Mouse (Mus musculus): ENCODE results near the gene Tex30. TPM values are rescaled to one million over a fixed set of nuclear protein-coding genes. Genes with fewer than 3 reads are reported as not detected.
"Not testable (repeated sequence)": the region's sequence is repeated elsewhere in the genome, so short reads cannot be mapped to it uniquely, and the experiment has no call there.

Gene Tex30
- polyA plus RNA-seq, 1 experiment from 2014 or later: 37.3 TPM

DNA sequence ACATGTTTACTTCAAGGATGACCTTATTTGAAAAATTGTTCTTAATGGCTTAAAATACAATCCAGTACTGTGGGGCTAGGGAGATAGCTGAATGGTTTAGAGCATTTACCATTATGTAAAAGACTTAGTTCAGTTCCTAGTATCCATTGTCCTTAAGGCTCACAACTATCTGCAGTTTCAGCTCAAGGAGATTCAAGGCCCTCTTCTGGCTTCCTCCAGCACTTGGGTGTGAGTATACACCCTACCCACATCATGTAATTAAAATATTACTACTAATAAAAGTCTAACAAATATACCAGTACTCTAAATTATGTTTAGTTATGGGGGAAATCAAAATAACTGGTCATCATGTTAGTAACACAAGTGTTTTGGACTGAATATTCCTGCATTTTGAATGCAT is 15.3 kb upstream of the Tex30 start:
- no peak for ATAC-seq (replicated peaks)
- Histone ChIP-seq H3K27me3 (replicated peaks) (no peaks in the 10 kb centered on the region), H3K4me2 (peak overlapping the region; percentile 73; the same call in 1 of the 2 replicates), H3K4me1 (peaks cover 24% of the 10 kb centered on the region), H3K27ac (no peak overlapping the region), H3K4me3 (peak overlapping the region; percentile 59), H3K36me3 (replicated peaks) (peaks cover 9% of the 10 kb centered on the region; the same call in 1 of the 2 replicates), H3K9me3 (no peaks in the 10 kb centered on the region), H3K9ac (no peak overlapping the region)

DNA sequence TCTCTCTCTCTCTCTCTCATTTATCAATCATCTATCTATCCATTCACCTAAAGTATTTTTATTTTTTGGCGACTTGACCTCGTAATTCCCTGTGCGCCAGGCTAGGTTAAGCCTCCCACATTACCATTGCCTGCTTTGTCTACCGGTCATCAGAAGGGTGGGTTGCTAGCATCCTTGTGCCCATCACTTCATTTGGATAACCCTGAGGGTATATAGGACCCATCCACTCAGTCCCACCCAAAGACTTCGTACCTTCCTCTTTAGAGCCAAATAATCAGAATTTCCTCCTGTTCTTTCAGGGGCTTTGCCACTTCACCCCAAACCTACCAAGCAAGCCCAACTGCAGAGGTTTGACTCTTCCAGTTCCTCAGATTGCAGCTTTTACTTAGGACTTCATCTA is 698 bp upstream of the Tex30 start:
- H3K9ac ChIP-seq: no peak overlapping the region; the same call in 1 of the 2 replicates
- ATAC-seq (replicated peaks): no peak
- no peaks in the 10 kb centered on the region for H3K9me3 ChIP-seq
- H3K27ac ChIP-seq: no peak overlapping the region
- H3K36me3 ChIP-seq (replicated peaks): peaks cover 5% of the 10 kb centered on the region
- peak overlapping the region; percentile 81 for H3K4me3 ChIP-seq
- H3K27me3 ChIP-seq (replicated peaks): no peaks in the 10 kb centered on the region
- 11% methylated on average over 5 of the region's 5 CpGs for WGBS
- H3K4me1 ChIP-seq: peaks cover 14% of the 10 kb centered on the region
- H3K4me2 ChIP-seq: peak overlapping the region; percentile 78

DNA sequence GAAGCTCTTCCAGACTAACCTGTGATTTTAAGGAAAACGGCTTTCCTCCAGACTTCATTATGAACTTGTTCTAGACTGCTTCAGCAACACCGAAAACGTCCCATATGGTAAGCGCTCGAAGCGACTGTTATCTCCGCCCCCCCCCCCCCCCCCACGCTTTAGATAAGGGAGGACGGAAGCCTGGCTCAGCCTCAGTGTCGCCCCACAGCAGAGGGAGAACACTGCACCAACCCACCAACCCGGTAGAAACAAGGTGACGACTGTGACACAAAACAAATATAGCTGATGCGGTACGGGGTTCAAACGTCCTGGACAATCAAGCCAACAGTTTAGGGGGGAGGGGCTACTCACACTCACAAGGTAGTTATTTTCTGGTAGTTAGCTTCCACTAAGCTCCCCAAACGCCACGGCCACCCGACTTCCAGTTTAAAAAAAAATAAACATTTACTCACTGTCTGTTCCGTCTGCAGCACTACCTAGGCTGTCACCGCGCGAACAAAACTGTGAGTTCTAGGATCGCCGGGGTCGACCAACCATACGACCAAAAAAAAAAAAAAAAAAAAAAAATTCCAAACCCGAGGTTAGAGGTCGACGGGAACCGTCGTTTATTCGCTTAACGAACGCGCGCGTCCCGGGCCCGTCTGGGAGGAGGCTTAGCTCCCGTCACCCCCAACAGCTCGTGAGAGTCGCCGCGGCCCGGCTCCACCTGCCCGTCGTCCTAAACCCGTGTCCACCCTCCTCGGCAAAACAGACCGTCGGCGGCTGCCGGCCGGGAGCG is 604 bp downstream of the Tex30 start:
- H3K36me3 ChIP-seq (replicated peaks): no peaks in the 10 kb centered on the region
- H3K4me1 ChIP-seq: peaks cover 14% of the 10 kb centered on the region
- H3K9ac ChIP-seq: peak overlapping the region; percentile 55
- peak overlapping the region; percentile 75 for H3K27ac ChIP-seq
- peak overlapping the region; percentile 78 for H3K4me2 ChIP-seq
- peak overlapping the region; percentile 81 for H3K4me3 ChIP-seq
- ATAC-seq (replicated peaks): peak; percentile 87
- no peaks in the 10 kb centered on the region for H3K27me3 ChIP-seq (replicated peaks)
- no peaks in the 10 kb centered on the region for H3K9me3 ChIP-seq
- whole genome bisulfite sequencing: 1% methylated on average over 55 of the region's 55 CpGs

DNA sequence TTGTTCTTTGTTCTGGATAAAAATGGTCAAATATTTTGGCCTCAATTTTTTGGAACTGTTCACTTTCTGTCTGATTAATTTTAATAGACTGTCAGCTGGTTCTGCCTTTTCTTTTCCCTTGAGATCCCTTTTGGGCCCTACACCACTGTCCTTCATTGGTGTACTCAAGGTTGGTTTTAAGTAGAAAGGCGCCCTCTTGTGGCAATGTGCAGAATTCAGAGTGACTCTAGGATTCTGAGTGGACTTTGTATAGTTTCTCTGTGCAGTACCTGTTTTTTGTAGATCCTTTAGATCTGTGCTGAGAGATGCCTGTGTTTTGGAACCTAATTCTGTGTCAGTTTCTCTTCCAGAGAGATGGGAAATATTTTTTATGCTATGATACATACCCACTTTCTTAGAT is 37.6 kb downstream of the Tex30 start:
- WGBS: 3% methylated on average over 1 of the region's 1 CpGs
- H3K4me2 ChIP-seq: no peak overlapping the region
- no peaks in the 10 kb centered on the region for H3K36me3 ChIP-seq (replicated peaks)
- no peak overlapping the region for H3K9ac ChIP-seq
- no peaks in the 10 kb centered on the region for H3K27me3 ChIP-seq (replicated peaks)
- ATAC-seq (replicated peaks): no peak
- H3K4me1 ChIP-seq: no peaks in the 10 kb centered on the region
- H3K4me3 ChIP-seq: no peak overlapping the region
- no peaks in the 10 kb centered on the region for H3K9me3 ChIP-seq
- H3K27ac ChIP-seq: no peak overlapping the region

DNA sequence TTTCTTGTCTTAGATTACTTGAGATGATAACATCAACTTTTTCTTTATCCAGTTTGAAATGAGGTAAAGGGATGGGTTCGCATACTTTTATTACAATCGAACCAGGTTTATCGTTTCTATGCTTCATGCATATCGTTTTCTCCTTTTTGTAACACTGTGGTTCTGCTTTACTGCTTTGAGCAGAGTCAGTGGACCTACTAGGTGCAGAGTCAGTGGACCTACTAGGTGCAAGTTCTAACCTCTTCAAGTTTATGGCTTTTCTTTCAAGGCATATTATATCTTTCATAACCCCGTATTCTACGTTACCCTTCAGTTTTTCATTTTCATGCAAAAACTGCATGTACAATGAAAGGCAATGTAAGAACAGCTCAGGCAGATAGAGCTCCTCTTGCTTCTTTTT is 38.8 kb downstream of the Tex30 start:
- Histone ChIP-seq H3K4me3 (no peak overlapping the region), H3K27me3 (replicated peaks) (no peaks in the 10 kb centered on the region), H3K9me3 (no peaks in the 10 kb centered on the region), H3K9ac (no peak overlapping the region), H3K36me3 (replicated peaks) (no peaks in the 10 kb centered on the region), H3K4me2 (no peak overlapping the region), H3K4me1 (no peaks in the 10 kb centered on the region), H3K27ac (no peak overlapping the region)
- no peak for ATAC-seq (replicated peaks)
- 96% methylated on average over 6 of the region's 6 CpGs for WGBS

GRCm38 (mm10) chr1:44061836-44062235 is 40.4 kb downstream of the Tex30 start, which contains the start of gene Gm8251:
Gm8251 (minus strand) TSS chr1:44061936.
- ATAC-seq (replicated peaks): no peak
- H3K36me3 ChIP-seq (replicated peaks): no peaks in the 10 kb centered on the region

DNA sequence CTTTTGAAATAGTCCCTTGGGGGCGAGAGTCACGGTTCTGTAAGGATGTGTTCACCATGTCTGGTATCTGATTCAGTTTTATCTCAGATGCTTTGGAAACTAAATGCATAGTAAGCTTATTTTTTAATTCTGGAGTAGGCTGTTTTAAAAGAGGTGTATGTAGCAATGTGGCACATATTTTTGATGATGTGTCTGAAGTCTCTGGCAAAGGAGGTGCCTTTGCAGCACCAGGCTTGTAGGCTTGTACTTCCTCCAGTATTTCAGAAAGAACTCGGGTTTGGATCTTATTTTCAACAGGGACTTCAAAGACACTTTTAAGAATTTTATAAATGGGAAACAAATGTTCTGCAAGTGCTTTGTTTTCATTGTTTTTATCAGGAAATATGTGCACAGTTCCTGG is 44.4 kb downstream of the Tex30 start:
- no peak for ATAC-seq (replicated peaks)
- Histone ChIP-seq H3K9me3 (no peaks in the 10 kb centered on the region), H3K27me3 (replicated peaks) (no peaks in the 10 kb centered on the region), H3K4me3 (no peak overlapping the region), H3K36me3 (replicated peaks) (no peaks in the 10 kb centered on the region), H3K4me2 (no peak overlapping the region), H3K4me1 (no peaks in the 10 kb centered on the region), H3K9ac (no peak overlapping the region), H3K27ac (no peak overlapping the region)
- 89% methylated on average over 3 of the region's 3 CpGs for WGBS

More at GRCm38 (mm10) chr1:44061836-44062235, 40.4 kb downstream of the Tex30 start, which contains the start of gene Gm8251:
- Histone ChIP-seq H3K27me3 (replicated peaks) (no peaks in the 10 kb centered on the region), H3K4me1 (no peaks in the 10 kb centered on the region), H3K9me3 (no peaks in the 10 kb centered on the region), H3K9ac (no peak within 1 kb of the TSS), H3K4me2 (no peak within 1 kb of the TSS), H3K4me3 (no peak within 1 kb of the TSS), H3K27ac (no peak within 1 kb of the TSS)
- 97% methylated on average over 2 of the region's 2 CpGs for WGBS

- Histone ChIP-seq H3K4me1 (peaks cover 4% of the 10 kb centered on the region; the same call in 1 of the 2 replicates), H3K36me3 (replicated peaks) (no peaks in the 10 kb centered on the region), H3K9me3 (no peaks in the 10 kb centered on the region), H3K4me3 (no peak overlapping the region), H3K27me3 (replicated peaks) (no peaks in the 10 kb centered on the region), H3K27ac (no peak overlapping the region), H3K9ac (no peak overlapping the region), H3K4me2 (no peak overlapping the region)
- WGBS: 84% methylated on average over 2 of the region's 2 CpGs
- no peak for ATAC-seq (replicated peaks)
Observed at GRCm38 (mm10) chr1:44046556-44046955, 55.7 kb downstream of the Tex30 start.

- not testable (repeated sequence) for H3K9me3 ChIP-seq; H3K36me3 ChIP-seq (replicated peaks); ATAC-seq (replicated peaks); H3K27me3 ChIP-seq (replicated peaks); H3K9ac ChIP-seq; H3K4me3 ChIP-seq; H3K4me1 ChIP-seq; H3K4me2 ChIP-seq; H3K27ac ChIP-seq
- 87% methylated on average over 5 of the region's 5 CpGs for WGBS
Observed at GRCm38 (mm10) chr1:44045689-44046088, 56.6 kb downstream of the Tex30 start.

- peak overlapping the region; percentile 54 for H3K9ac ChIP-seq
- peak; percentile 85 for ATAC-seq (replicated peaks)
- WGBS: 3% methylated on average over 6 of the region's 6 CpGs
Observed at GRCm38 (mm10) chr1:44042555-44042915, 59.7 kb downstream of the Tex30 start.

DNA sequence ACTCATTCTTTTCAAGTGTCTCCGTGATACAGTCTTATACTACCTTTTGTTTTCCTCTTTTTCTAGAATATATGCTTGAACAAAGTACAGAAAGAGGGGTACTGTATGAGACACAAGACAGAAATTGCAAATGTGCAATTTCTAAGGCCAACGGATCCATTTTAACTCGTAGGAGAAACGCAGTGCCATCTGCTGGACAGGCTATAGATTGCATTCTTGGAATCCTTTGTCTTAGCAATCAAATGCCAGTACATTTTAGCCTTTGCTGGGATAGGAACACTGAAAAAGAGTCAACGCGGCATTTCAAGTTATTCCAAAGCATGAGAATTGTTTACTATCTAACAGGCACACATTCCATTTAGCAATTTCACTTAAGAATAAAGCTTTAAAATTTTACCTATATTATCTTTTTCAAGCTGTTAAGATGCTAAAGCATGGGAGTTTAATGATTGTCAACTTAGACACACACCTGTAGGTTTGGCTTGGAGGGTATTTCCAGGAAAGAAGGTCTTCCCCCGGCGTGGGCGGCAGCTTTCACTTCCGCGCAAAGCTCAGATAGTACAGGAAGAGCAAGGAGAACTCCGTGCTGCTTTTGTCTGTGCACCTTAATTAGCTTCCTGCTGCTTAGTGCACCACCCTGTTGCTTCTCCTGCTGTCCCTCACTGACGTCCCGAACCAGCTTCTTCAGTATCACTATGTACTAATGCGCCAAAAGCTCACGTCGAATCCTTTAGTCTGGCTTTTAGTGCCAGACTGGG is 60.3 kb downstream of the Tex30 start:
- Histone ChIP-seq H3K36me3 (replicated peaks) (no peaks in the 10 kb centered on the region), H3K9ac (peak overlapping the region; percentile 54), H3K9me3 (no peaks in the 10 kb centered on the region), H3K27ac (peak overlapping the region; percentile 53; the same call in 1 of the 2 replicates), H3K27me3 (replicated peaks) (no peaks in the 10 kb centered on the region), H3K4me1 (peaks cover 4% of the 10 kb centered on the region; the same call in 1 of the 2 replicates), H3K4me3 (peak overlapping the region; percentile 50), H3K4me2 (peak overlapping the region; percentile 78)
- under 1% methylated on average over 17 of the region's 17 CpGs for WGBS
- peak; percentile 86 for ATAC-seq (replicated peaks)

More at GRCm38 (mm10) chr1:44042555-44042915, 59.7 kb downstream of the Tex30 start:
- H3K4me2 ChIP-seq: peak overlapping the region; percentile 78
- H3K27me3 ChIP-seq (replicated peaks): no peaks in the 10 kb centered on the region
- peaks cover 4% of the 10 kb centered on the region; the same call in 1 of the 2 replicates for H3K4me1 ChIP-seq
- peak overlapping the region; percentile 53; the same call in 1 of the 2 replicates for H3K27ac ChIP-seq
- H3K4me3 ChIP-seq: peak overlapping the region; percentile 50
- no peaks in the 10 kb centered on the region for H3K36me3 ChIP-seq (replicated peaks)
- H3K9me3 ChIP-seq: no peaks in the 10 kb centered on the region

All from midbrain, embryonic 15.5 days (tissue).